Mouse (Mus musculus) right cerebral cortex, adult 2 months (tissue): ENCODE data around the gene Clec4d.
"Not testable (repeated sequence)": the region's sequence is repeated elsewhere in the genome, so short reads cannot be mapped to it uniquely, and the experiment has no call there.

Experiments
- DNase-seq, 2 experiments: peaks; one replicate each; pipeline ENCODE4 v3.0.0; 2021 to 2022; ENCODE audit warnings: low spot score in 2 of 2

The Clec4d gene

DNA sequence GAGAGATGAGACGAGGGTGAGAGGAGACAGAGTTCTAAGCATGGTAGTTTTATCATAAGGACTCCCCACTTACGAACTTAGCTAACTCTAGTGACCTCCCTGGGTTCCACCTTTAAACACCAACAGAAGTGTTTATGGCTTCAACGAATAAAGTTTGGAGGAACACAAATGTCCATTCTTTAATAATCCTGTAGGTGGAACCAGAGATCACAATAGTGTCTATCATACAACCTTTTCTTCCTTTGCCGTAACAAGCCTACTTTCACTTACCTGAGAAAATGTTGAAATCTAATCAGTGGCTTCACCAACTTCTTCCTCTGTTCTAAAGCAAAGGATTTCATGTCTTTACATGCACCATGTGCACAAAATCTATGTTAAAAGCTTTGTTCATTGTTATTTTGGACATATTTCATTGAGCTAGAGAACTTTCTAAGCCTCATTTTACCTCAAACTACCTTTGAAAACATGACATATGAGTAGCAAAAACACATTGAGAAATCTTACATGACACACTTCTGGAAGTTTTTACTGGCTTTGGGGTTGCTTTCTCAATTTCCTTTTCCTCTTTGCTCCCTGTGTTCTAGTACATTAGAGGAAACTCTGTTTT is at the start of gene Clec4d:
TSS of gene Clec4d (plus strand) at position 557 of the 607 bp plus-strand sequence.
- DNase-seq = no peak

DNA sequence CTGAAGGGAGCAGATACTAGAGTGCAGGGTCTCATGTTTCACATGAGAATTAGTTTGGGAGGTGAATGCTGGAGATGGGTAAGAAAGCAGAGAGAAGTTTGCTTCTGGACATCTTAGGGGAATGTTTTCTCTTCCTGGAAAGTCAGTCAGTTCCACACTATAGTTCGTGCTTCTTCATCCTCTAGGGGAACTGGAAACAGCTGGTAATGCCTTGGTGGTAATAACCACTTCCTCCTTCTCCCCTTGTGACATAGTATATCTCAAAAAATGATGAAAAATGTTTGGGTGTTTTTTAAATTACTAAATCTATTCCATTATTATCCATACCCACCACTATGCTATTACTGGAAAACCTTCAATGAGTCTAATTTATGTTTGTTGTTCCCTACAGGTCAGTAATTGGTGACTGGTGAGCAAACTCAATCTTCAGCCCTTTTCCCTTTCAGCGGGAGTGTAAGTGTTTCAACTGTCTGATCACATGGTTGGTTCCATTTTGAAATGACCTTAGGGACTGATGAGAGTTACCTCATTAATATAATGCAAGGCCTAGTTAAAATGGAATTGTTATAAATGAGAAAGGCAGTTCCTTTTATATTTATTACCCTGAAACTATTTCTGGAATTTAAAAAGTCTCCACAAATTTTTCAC is 34.3 kb upstream of the Clec4d start:
- no peak for DNase-seq

DNA sequence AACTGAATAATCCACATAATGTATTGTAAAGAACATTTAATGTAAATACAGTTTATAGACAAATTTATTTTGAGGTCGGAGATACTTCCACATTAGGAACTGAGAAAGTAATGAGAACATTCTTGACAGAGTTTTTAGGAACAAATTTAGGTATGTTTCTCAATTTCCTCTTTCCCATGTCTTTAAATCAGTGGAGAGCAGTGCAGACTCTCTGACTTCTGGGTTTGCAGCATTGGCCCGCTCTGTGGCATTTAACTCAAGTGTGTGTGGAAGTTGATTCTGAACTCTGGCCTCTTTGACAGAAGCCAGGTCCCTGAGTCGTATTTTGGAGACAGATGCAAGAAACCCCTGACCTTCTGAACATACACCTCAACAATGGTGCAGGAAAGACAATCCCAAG is 32.3 kb upstream of the Clec4d start, which contains the start of gene Clec4n:
TSS of gene Clec4n (plus strand) at position 200 of the 400 bp plus-strand sequence.
- DNase-seq = no peak

DNA sequence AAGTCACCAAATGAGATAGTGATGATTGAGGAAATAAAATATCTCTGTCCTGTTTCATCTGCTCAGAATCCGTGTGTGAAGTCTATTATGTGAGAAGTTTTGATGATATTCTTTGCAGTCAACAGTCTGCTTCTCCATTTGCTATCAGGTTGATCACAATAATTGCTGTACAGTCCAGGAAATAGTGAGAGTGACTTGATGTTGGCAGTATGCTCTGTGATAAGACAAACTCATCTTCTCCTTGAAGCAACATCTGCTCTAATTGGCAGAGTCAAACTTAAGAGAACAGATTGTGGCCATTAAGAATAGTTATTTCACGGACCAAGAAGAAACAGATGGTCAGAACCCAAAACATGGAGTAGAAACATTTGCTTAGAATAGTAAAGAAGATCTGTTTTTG is 30.8 kb upstream of the Clec4d start:
- DNase-seq = no peak

DNA sequence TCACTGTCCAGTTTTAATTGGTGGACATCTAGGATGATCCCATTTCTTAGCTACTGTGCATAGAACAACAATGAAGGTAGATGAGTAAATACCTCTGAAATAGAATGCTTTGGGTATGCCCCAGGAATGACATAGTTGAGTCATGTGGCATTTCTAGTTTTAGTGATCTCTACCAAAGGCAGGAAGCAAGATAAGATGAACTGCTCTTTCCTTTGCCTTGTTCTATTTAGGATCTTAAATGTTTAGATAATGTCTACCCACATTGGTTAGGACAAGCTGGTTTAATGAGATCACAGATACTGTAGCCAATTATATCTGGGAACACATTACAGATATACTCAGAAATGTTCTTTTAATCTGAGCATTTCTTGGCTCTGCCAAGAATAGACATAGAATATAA is 24.3 kb upstream of the Clec4d start:
- no peak for DNase-seq

DNA sequence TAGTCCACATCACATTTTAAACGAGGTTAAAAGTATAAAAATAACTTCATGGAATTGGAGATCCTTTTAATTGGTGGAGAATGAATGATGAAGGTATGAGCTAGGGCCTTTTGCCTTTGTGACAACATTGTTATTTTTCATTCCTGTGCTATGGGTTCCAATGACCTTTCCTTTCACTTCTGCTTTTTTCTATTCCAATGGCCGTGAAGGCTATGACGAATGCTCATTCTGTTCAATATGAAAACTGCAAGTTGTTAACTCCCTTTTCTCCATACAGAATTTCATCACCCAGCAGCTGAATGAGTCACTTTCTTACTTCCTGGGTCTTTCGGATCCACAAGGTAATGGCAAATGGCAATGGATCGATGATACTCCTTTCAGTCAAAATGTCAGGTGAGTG is 17.7 kb upstream of the Clec4d start:
- DNase-seq = no peak

DNA sequence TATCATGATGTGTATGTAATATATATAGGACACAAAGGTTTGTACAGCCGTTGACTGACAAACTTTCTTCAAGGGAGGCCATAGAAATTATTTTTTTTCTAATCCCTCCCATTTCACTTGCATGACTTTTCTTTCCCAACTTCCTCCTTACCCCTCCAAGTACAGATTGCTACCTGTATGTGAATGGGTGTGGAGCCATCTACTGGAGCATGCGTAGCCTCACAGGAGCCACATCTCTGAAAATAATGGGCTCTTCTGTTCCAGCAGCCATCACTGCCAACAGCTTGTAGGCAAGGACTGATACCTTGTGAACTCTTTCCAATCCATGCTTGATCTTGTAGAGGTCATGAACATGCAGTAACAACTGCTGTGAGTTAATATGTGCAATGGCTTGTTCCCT is 13.0 kb upstream of the Clec4d start:
- not testable (repeated sequence) for DNase-seq

DNA sequence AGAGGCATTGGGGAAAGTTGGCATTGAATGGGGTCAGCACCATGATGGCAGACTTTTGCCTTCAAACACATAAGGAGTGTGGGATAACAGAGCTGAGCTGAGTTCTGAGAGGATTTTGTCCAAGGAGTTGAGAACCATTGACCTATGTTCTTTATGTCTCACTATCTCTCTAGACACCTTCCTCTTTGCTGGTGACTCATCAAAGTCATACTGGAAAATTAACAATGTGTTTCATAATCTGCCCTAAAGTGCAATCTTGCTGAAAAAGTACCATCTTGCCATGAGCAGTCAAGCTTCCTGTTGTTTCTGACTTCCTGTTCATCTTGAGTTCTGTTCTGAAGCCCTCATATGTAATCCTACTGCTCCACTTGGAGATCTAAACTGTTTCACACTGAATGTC is 9.2 kb upstream of the Clec4d start:
- no peak for DNase-seq

DNA sequence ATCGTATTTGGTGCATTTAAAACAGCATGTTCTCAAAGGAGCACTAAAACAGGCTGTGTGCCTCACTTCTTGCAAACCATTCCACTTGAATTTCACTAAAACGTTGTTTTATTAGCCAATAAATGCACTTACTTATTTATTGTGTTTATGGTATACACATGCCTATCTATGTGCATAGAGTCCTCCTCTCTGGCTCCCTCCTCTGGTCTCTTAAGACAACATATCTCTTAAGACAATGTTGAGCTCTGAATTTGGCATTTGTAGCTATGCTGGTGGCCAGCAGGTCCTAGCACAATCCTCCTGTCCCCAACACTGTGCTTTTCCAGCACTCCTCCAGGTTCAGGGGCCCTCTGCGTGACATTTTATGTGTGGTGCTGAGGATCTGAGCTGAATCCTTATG is 3.0 kb upstream of the Clec4d start:
- DNase-seq = no peak

DNA sequence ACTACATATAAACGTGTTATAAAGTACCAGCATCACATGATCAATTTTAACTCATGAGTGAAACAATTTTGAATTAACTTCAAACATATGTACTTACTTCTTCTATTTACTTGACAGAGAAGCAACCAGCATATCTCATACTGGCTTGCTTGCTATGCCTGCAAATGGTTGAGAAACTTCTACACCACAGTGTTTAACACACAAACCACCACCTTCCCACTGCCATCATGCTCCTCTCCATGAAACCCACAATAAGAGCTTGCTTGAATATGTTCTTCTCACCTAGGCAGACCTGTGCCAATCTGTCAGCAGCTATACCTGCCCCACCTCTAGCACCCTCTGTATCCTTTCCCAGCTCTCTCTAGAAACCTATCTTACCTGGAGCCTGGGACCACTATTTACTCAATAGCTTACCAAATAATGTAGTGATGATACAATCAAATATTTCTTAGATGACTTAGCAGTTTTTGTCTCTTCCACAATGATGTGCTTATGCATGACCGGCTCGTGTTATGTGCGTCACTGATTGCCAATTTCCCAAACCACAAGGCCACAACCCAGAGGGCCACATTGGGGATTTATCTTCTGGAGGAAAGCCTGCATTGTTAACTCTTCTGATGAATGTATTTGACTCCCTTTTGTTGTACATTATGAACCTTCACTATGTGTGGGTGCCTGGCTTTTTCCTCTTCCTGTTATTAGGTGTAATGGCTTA is 1.9 kb upstream of the Clec4d start:
- no peak for DNase-seq

DNA sequence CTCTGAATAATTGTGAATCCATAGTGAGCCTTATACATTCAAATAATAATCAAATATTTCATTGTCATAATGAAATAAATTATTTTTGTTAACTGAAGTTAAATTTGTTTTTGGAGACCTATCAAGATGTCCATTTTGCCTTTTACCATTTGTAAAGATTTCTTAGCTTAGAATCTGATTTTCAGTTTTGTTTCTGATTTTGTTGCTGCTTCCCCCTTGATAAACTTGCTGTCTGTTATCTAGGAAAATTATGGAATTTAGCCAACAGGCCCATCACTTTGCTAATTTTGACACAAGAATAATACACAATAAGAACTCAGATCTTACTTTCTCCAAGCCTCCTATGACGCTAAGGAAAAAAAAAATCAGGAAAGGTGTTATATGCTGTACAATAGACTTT is 1.0 kb upstream of the Clec4d start:
- DNase-seq = no peak

DNA sequence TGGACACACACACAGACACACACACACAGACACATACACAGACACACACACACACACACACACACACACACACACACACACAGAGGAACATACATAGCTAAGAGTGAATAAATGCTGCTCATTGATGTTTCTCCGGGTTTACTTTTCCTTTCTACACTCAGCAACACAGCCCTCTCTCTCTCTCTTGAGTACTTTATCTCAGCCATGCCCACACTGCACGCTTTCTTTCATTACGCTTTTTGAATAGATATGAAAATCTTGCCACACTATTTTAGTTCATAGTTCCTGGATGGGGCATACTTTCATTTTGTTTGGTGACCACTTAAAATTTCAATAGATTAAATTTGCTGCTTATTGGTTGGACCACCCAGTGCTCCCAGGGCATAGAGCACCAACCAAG is 2.3 kb downstream of the Clec4d start:
- DNase-seq = no peak

DNA sequence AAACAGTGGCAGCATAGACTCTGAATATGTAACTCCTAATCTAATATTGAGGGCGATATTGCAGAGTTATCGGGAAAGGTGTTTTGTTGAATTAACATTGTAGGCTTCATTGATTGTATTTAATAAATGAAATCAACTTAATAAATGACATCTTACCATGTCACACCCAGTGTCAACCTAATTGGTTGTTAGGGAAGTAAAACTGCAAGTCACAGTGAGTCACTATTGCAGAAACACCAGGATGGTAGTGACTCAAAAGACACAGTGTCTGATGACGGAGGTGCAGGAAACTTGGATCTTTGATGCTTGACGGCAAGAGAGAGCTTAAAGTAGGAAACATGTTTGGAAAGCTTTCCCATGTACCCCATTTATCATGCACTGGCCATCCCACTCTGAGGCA is 3.9 kb downstream of the Clec4d start:
- DNase-seq = no peak

DNA sequence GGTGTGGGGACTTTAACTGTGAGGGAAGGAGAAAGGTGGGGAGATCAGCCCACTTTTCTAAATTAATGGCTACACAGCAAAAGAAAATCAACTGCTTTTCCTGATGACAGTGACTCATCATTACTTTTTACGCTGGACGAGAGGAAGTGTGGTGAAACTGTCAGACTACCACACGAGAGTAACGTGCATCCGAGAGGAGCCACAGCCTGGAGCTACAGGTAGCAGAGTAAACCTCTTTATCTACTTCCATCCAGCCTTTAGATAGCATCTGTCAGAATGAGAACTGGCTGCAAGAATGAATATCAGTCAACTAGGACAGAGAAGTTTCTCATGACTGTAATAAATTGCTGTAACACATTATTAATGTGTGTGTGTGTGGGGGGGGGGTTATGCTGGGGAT is 5.0 kb downstream of the Clec4d start:
- no peak for DNase-seq

DNA sequence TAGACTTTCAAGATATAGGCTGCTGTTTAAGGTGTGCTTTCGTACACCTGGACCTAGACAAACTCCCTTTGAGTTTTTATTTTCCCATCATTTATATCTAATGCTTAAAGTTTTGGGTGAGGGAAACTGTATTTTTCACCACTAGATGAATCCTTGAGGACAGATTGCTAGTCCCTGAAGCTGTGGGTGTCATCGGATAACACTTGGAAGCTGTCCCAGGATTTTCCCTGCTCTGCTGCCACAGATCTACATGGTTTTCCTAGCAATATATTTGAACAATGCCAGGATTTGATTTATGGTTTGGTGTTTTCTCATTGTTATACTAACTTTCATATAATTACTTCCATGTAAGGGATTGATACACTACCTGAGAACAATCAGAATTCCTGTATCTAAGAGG is 17.5 kb downstream of the Clec4d start:
- peak; percentile 3 to 16 for DNase-seq

DNA sequence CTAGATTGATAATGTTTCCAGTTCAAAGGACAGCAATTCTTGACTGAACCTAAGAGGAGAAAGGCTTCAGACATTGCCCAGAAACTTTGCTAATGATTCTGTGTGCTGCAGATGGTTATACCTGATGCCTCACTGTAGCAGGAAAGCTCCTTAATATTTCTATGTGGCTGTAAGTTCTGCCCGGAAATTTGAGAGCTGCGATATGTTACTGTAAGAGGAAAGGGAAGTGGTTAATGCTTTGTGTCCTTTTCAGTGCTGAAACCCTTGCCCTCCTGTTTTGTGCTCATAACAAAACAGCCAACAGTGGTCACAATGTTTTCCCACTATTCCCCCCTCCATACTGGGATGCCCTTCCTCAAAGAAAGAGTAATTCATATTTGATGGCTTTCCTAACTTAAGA is 24.4 kb downstream of the Clec4d start:
- no peak for DNase-seq

DNA sequence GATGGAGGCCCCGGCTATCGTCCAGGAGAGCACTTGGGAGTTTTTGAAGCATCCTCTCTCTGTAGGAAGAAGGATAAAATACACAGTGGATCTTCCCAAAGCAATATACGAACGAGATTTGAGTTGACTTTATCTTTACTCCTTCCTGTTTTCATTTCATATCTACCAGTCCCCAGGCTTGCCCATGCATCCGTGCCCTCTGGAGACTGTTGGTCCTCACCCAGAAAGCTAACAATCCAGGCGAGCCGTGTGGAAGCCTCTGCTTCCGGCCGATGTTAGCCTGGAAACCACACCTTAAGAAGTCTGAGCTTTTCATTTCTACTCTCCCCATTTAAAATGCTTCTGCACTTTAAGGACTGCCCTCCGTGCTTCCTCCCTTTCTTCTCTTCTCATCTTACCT is 27.0 kb downstream of the Clec4d start:
- no peak for DNase-seq

DNA sequence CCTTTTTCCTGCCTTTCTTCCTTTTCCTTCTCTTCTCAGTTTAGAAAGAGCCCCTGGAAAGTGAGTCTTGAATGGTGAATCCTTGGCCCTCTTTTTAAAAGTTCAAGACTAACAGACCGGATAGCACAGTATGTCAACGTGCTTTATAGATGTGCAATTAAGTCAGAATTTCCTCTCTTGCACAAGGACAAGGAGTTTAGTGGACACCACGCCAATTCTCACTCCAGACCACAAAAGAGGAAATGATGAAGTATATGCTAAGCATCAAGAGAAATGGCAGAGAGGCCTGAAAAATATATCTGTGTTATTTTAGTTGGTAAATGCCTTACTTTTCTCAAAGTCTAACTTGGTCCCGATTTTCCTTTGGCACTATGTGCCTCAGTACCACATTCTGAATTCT is 27.8 kb downstream of the Clec4d start, which contains the start of gene Clec4e:
TSS of gene Clec4e (minus strand) at position 118 of the 400 bp plus-strand sequence.
- no peak for DNase-seq

DNA sequence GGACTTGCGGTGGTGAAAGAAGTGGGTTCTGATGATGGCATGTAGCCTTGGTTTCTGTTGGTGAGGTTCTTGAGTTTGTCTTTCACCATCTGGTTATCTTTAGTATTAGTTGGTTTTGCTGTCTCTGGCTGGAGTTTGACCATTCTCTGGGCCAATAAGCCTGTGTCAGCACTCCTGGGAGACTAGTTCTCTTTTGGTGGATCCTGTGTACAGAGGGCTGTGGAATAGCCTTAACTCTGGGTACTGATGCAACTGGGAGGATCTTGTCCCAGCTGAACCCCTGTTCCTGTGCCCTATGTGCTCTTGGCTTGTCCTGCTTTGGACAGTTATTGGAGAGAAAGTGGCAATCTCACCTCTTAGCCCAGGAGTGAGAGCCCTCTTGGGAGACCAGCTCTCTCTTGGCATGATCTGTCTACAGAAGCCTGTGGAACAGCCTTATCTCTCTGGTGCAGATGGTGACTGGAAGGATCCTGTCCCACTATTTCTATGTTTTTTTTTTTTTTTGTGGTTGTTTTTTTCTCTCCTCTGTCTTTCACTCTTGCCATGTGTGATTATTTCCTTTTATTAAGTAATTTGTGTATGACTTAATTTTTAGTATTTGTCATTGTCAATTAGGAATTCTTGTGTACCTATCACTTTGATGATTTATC is 31.0 kb downstream of the Clec4d start:
- no peak for DNase-seq

DNA sequence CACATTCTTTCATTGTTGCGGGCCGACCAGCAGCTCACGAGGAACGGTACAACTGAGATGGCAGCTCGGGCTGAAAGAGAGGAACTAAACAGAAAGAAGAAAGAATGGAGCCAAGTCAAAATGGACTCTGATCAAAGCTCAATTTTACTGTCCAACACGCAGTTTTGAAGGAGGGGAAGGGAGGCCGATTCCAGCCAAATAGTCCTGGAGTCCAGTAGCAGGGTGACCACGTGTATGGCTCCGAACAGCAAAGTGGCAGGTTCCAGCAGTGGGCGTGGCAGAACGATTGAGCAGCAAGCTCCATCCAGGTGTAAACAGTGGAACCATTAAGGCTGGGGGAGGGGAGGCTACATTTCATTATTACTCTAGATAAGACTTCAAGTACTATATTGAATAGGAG is 31.6 kb downstream of the Clec4d start:
- not testable (repeated sequence) for DNase-seq

DNA sequence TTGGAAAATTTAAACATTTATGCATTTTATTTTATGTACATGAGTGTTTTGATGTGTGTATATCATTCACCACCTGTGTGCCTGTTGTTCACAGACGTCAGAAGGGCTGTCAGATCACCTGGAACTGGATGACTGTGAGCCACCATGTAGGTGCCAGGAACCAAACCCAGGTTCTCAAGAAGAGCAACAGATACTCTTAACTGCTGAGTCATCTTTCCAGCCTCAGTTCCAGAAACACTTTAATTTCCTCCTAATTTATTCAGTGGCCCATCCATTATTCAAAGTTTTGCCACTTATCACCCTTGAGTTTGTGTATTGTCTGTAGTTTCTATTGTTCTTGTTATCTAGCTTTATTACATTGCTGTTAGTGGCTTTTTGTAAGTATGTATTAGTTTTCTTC is 34.8 kb downstream of the Clec4d start:
- no peak for DNase-seq

DNA sequence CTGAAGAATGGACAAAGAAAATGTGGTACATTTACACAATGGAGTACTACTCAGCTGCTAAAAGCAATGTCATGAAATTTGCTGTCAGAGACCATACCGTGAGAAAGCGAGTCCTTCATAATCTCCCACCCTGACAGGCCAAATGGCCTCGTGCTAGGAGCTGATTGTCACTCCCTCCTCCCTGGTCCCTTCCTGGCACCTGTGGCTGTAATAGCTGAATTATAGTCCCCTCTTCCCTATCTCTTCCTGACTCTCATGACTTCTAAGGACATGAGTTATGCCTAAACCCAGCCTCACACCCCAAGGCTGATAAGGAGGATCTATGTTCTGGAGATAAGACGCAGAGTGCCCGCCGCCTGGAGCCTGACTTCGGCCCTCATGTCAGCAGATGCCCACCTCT is 44.4 kb downstream of the Clec4d start:
- not testable (repeated sequence) for DNase-seq

DNA sequence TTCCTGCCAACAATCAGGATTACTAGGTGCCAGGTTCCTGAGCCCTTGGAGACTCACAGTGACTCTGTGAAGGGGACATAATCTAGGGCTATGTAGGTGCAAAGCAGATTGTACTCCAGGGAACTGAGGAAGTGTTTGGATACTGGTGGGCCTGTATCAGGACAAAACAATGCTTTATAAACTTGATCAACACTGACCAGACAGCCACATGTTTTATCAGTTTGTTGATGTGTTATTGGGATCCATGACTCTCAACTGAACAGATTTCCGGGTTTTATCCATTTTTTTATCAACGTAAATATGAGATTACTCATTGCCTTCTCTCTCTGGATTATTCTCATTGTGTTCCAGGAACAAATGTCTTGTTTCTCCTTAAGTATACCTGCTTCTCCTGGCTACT is 46.1 kb downstream of the Clec4d start, which contains the start of gene Vmn2r19:
TSS of gene Vmn2r19 (plus strand) at position 301 of the 400 bp plus-strand sequence.
- no peak for DNase-seq
